Mouse (Mus musculus): ENCODE measurements around the gene Fam186a. TPM values are rescaled to one million over a fixed set of nuclear protein-coding genes. Genes with fewer than 3 reads are reported as not detected.
"Not testable (repeated sequence)": the region's sequence is repeated elsewhere in the genome, so short reads cannot be mapped to it uniquely, and the experiment has no call there.

Fam186a gene
- total and polyA plus RNA-seq, 2 experiments from 2014 or later = 0.47 TPM; not detected in 1

- DNase-seq (ENCODE audit: low spot score) (no peak), ATAC-seq (no peak)
- Histone ChIP-seq H3K4me1 (ENCODE audit: insufficient read depth, low read length) (0 out of 2 replicates have a peak, but pooled peaks cover 3% of the 10 kb centered on the region), H3K9ac (replicated peaks; ENCODE audit: low read length) (no peak overlapping the region), H3K27ac (no peak overlapping the region), H3K27me3 (ENCODE audit: insufficient read depth, low read length) (no peaks in the 10 kb centered on the region), H3K4me2 (ENCODE audit: low read depth, low read length) (no peak overlapping the region), H3K4me3 (ENCODE audit: low read length) (no peak overlapping the region), H3K9me3 (ENCODE audit: low read length) (no peaks in the 10 kb centered on the region), H3K36me3 (ENCODE audit: insufficient read depth, low read length) (no peaks in the 10 kb centered on the region)
- WGBS = 92% methylated on average over 1 of the region's 1 CpGs
- TF ChIP-seq CTCF (IDR thresholded peaks at IDR 0.05; ENCODE audit: low read depth) = no peak
Observed at GRCm38 (mm10) chr15:99979266-99979665, 12.4 kb upstream of the Fam186a start.

GRCm38 (mm10) chr15:99976121-99976520, 9.3 kb upstream of the Fam186a start:
- 90% methylated on average over 2 of the region's 2 CpGs for WGBS
- not testable (repeated sequence) for H3K9me3 ChIP-seq (ENCODE audit: low read length); H3K4me1 ChIP-seq (ENCODE audit: insufficient read depth, low read length); H3K9ac ChIP-seq (replicated peaks; ENCODE audit: low read length); H3K36me3 ChIP-seq (ENCODE audit: insufficient read depth, low read length); H3K4me2 ChIP-seq (ENCODE audit: low read depth, low read length); H3K27me3 ChIP-seq (ENCODE audit: insufficient read depth, low read length); H3K27ac ChIP-seq; H3K4me3 ChIP-seq (ENCODE audit: low read length); ATAC-seq; DNase-seq (ENCODE audit: low spot score)

DNA sequence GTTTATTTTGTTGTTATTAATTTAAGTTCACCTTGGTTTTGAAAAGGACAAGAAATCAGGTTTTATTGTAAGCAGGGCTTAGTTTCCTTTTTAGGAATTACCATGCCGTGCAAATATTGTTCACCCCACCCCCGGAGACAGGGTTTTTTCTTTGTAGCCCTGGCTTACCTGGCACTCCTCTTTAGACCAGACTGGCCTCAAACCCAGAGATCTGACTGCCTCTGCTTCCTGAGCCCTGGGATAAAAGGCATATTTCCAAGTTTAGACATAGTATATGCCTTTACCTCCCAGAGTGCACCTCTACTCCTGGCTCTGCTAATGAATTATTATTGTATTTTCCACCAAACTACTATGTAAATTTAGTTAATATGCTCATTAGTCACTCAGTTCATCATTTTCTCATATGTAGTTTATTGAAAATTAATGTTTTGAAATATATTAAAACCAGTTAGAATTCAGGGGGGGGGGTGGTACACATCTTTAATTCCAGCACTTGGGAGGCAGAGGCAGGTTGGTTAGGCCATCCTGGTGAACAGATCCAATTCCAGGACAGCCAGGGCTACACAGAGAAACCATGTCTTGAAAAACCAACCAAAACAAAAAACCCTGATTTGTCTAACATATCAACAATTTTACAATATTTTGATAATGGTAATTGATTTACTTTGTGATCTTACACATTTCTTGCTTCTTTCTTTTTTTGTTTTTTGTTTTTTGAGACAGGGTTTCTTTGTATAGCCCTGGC, 7.8 kb upstream of the Fam186a start:
- ATAC-seq (no peak), DNase-seq (ENCODE audit: low spot score) (no peak)
- H3K27ac ChIP-seq = no peak overlapping the region
- 84% methylated on average over 2 of the region's 2 CpGs for WGBS
- no peak for TF ChIP-seq CTCF (IDR thresholded peaks at IDR 0.05; ENCODE audit: low read depth)
- H3K36me3 ChIP-seq (ENCODE audit: insufficient read depth, low read length) = no peaks in the 10 kb centered on the region
- H3K4me2 ChIP-seq (ENCODE audit: low read depth, low read length) = peak overlapping the region; percentile 87; the same call in 1 of the 2 replicates
- H3K4me1 ChIP-seq (ENCODE audit: insufficient read depth, low read length) = 0 out of 2 replicates have a peak, but pooled peaks cover 3% of the 10 kb centered on the region
- no peaks in the 10 kb centered on the region for H3K9me3 ChIP-seq (ENCODE audit: low read length)
- H3K27me3 ChIP-seq (ENCODE audit: insufficient read depth, low read length) = no peaks in the 10 kb centered on the region
- no peak overlapping the region for H3K4me3 ChIP-seq (ENCODE audit: low read length)
- H3K9ac ChIP-seq (replicated peaks; ENCODE audit: low read length) = no peak overlapping the region

- no peaks in the 10 kb centered on the region for H3K36me3 ChIP-seq (ENCODE audit: insufficient read depth, low read length)
- H3K9me3 ChIP-seq (ENCODE audit: low read length) = no peaks in the 10 kb centered on the region
- DNase-seq (ENCODE audit: low spot score) = peak; percentile 32
- 0 out of 2 replicates have a peak, but pooled peaks cover 3% of the 10 kb centered on the region for H3K4me1 ChIP-seq (ENCODE audit: insufficient read depth, low read length)
- no peaks in the 10 kb centered on the region for H3K27me3 ChIP-seq (ENCODE audit: insufficient read depth, low read length)
- peak overlapping the region; percentile 87 for H3K9ac ChIP-seq (replicated peaks; ENCODE audit: low read length)
- peak overlapping the region; percentile 96 for H3K27ac ChIP-seq
- no peak for TF ChIP-seq CTCF (IDR thresholded peaks at IDR 0.05; ENCODE audit: low read depth)
- WGBS = under 1% methylated on average over 75 of the region's 84 CpGs
- peak overlapping the region; percentile 91 for H3K4me3 ChIP-seq (ENCODE audit: low read length)
- ATAC-seq = peak; percentile 89
- peak overlapping the region; percentile 87 for H3K4me2 ChIP-seq (ENCODE audit: low read depth, low read length)
Observed at GRCm38 (mm10) chr15:99972989-99973911, 6.4 kb upstream of the Fam186a start.

DNA sequence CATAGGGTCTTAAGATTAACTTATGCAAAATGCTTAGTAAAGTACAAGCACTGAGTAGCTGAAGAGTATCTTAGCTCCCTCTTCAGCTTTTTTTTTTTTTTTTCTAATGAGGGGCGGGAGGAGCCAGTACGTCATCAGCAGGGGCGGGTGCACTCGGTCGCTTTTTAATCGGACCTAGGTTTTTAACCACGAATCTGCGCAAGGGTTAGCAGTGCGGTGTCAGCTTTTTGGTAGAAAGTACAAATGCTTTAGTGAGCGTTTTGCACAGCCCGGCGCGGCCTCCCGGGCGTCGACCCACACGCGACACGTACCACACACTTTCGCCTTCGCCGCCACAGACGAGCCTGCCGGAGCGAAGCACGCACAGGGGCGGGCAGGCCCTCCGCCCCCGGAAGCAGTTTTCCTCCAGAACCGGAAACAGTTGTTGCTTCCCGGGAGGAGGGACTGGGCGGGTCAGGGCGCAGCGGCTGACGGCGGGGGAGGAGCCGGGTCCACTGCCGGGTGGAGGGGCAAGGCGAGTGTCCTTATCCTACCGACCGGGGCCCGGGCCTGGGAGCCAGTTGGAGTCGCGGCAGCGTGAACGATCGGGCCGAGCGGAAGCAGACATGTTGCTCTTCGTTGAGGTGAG, 5.6 kb upstream of the Fam186a start:
- ATAC-seq (peak; percentile 98), DNase-seq (ENCODE audit: low spot score) (peak; percentile 97)
- Histone ChIP-seq H3K36me3 (ENCODE audit: insufficient read depth, low read length) (no peaks in the 10 kb centered on the region), H3K4me3 (ENCODE audit: low read length) (peak overlapping the region; percentile 91), H3K4me1 (ENCODE audit: insufficient read depth, low read length) (0 out of 2 replicates have a peak, but pooled peaks cover 3% of the 10 kb centered on the region), H3K9me3 (ENCODE audit: low read length) (no peaks in the 10 kb centered on the region), H3K4me2 (ENCODE audit: low read depth, low read length) (peak overlapping the region; percentile 87), H3K27me3 (ENCODE audit: insufficient read depth, low read length) (no peaks in the 10 kb centered on the region), H3K27ac (peak overlapping the region; percentile 96), H3K9ac (replicated peaks; ENCODE audit: low read length) (peak overlapping the region; percentile 87)
- no peak for TF ChIP-seq CTCF (IDR thresholded peaks at IDR 0.05; ENCODE audit: low read depth)
- under 1% methylated on average over 50 of the region's 50 CpGs for WGBS

DNA sequence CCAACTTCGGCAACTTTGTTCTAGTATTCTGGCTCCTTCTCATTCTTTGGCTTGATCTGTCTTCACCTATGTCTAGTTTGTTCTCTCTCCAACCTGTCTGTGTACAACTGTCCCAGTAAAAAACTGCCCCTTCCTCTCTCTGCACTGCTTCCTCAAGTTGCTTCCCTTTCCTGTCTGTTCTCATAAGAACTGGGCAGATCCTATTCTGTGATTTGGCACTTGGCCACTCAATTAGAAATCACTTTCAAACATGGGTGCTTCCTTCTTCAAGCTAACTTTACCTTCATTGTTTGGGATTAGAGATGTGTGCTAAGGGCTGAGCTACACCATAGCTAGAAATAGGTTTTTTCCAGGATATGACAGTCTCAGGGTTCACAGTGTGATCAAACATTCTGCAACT, 3.7 kb upstream of the Fam186a start:
- Histone ChIP-seq H3K4me1 (ENCODE audit: insufficient read depth, low read length) (0 out of 2 replicates have a peak, but pooled peaks cover 3% of the 10 kb centered on the region), H3K9me3 (ENCODE audit: low read length) (no peaks in the 10 kb centered on the region), H3K27ac (no peak overlapping the region), H3K36me3 (ENCODE audit: insufficient read depth, low read length) (no peaks in the 10 kb centered on the region), H3K4me2 (ENCODE audit: low read depth, low read length) (no peak overlapping the region), H3K4me3 (ENCODE audit: low read length) (no peak overlapping the region), H3K9ac (replicated peaks; ENCODE audit: low read length) (no peak overlapping the region), H3K27me3 (ENCODE audit: insufficient read depth, low read length) (no peaks in the 10 kb centered on the region)
- 86% methylated on average over 1 of the region's 1 CpGs for WGBS
- DNase-seq (ENCODE audit: low spot score) = no peak
- TF ChIP-seq CTCF (IDR thresholded peaks at IDR 0.05; ENCODE audit: low read depth) = no peak
- no peak for ATAC-seq

GRCm38 (mm10) chr15:99969765-99970164, 2.9 kb upstream of the Fam186a start, which contains the start of gene Larp4:
Gene Larp4 (plus strand): TSS chr15:99970065.
- 89% methylated on average over 6 of the region's 6 CpGs for WGBS
- H3K4me2 ChIP-seq (ENCODE audit: low read depth, low read length); H3K4me3 ChIP-seq (ENCODE audit: low read length); H3K9ac ChIP-seq (replicated peaks; ENCODE audit: low read length); H3K9me3 ChIP-seq (ENCODE audit: low read length); H3K36me3 ChIP-seq (ENCODE audit: insufficient read depth, low read length); H3K27me3 ChIP-seq (ENCODE audit: insufficient read depth, low read length); DNase-seq (ENCODE audit: low spot score); H3K27ac ChIP-seq; H3K4me1 ChIP-seq (ENCODE audit: insufficient read depth, low read length); ATAC-seq: not testable (repeated sequence)
